Mouse (Mus musculus): Measurements from ENCODE around the gene Wdr17. TPM values are rescaled to one million over a fixed set of nuclear protein-coding genes. Genes with fewer than 3 reads are reported as not detected.

Gene Wdr17
- total and polyA plus RNA-seq, 3 experiments = 0.13 to 0.83 (median 0.64) TPM

GRCm38 (mm10) chr8:54922160-54922855 lies 35.3 kb upstream of the Wdr17 start:
- dilution Hi-C loops (cut with MboI; ENCODE audit: extremely low pct_ligation_motif_present, extremely low pct_unique_long_range_greater_than_20kb, low sequenced_read_pairs) = no loop called here
- no peaks in the 10 kb centered on the region for H3K27me3 ChIP-seq (replicated peaks)
- TF ChIP-seq TBP (conservative IDR thresholded peaks at IDR 0.05; ENCODE audit: low read depth, low read length) (no peak), POLR2AphosphoS2 (IDR thresholded peaks at IDR 0.05; ENCODE audit: low read depth, low read length) (no peak), MEF2A (IDR thresholded peaks at IDR 0.05; ENCODE audit: borderline replicate concordance, low read depth, low read length) (no peak), MXI1 (IDR thresholded peaks at IDR 0.05; ENCODE audit: low read depth, low read length) (no peak), JUND (conservative IDR thresholded peaks at IDR 0.05; ENCODE audit: low read depth, low read length) (no peak), RAD21 (IDR thresholded peaks at IDR 0.05; ENCODE audit: low read depth, low read length) (no peak), GABPA (IDR thresholded peaks at IDR 0.05; ENCODE audit: insufficient replicate concordance, low read depth, low read length) (no peak), MAFK (IDR thresholded peaks at IDR 0.05; ENCODE audit: insufficient replicate concordance, low read length) (no peak), KAT2A (IDR thresholded peaks at IDR 0.05; ENCODE audit: insufficient replicate concordance, low read length) (no peak), NRF1 (IDR thresholded peaks at IDR 0.05; ENCODE audit: low read depth, low read length) (no peak), CHD1 (IDR thresholded peaks at IDR 0.05; ENCODE audit: low read depth, low read length) (no peak), CTCF (conservative IDR thresholded peaks at IDR 0.05 in 1 of 2, IDR thresholded peaks at IDR 0.05 in 1 of 2; ENCODE audit: low read depth in 2 of 2, low read length in 2 of 2) (no peak), UBTF (IDR thresholded peaks at IDR 0.05; ENCODE audit: low read depth, low read length) (no peak), ZKSCAN1 (IDR thresholded peaks at IDR 0.05; ENCODE audit: borderline replicate concordance, low read depth, low read length) (no peak)
- H3K9ac ChIP-seq (ENCODE audit: insufficient read depth, low read depth) = no peak overlapping the region
- no peak for DNase-seq (ENCODE audit: extremely low read depth)
- peaks cover 0 to 3% of the 10 kb centered on the region in 2 experiments for H3K36me3 ChIP-seq (replicated peaks in 1 of 2; ENCODE audit: control insufficient read depth in 1 of 2, insufficient read depth in 1 of 2, low read length in 1 of 2)
- H3K4me1 ChIP-seq (ENCODE audit: control insufficient read depth in 1 of 2, insufficient read depth in 2 of 2) = no peaks in the 10 kb centered on the region
- H3K4me2 ChIP-seq (ENCODE audit: insufficient read depth, low read depth, poor library complexity, severe bottlenecking) = no peak overlapping the region
- no peaks in the 10 kb centered on the region for H3K79me2 ChIP-seq (replicated peaks; ENCODE audit: control insufficient read depth, extremely low read depth, insufficient read depth, poor library complexity, severe bottlenecking)
- in situ Hi-C loops (cut with MboI; ENCODE audit: low pct_ligation_motif_present, low pct_unique_long_range_greater_than_20kb, low sequenced_read_pairs) = no loop called here
- H3K9me3 ChIP-seq (replicated peaks; ENCODE audit: low read length) = peaks cover 3% of the 10 kb centered on the region
- H3K4me3 ChIP-seq (replicated peaks in 1 of 3; ENCODE audit: low read depth in 2 of 3, low read length in 2 of 3, poor library complexity in 1 of 3) = no peak overlapping the region
- no peak overlapping the region for H3K27ac ChIP-seq (ENCODE audit: insufficient read depth, low read depth)

DNA sequence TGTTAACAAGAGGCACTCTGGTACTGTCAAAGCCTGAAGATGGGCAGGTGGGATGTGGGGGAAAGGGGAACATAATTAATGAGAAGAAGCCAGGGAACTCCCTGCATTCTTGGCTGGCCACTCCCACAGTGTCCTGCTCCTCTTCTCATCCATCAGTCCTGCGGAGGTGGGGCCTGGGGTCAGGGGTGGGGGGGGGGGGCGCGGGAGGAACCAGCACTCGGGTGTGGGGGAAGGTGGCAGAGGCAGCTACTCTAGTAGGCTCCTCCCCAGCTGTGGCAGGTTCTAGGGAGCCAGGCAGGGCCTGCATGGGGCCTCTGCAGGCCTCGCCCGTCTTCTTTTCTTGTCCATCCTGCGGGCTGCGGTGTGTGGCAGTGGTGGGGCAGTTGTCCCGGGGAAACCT lies 30.7 kb upstream of the Wdr17 start:
- no peak overlapping the region for H3K4me2 ChIP-seq (ENCODE audit: insufficient read depth, low read depth, poor library complexity, severe bottlenecking)
- H3K4me3 ChIP-seq (replicated peaks in 1 of 3; ENCODE audit: low read depth in 2 of 3, low read length in 2 of 3, poor library complexity in 1 of 3) = no peak overlapping the region
- TF ChIP-seq POLR2AphosphoS2 (IDR thresholded peaks at IDR 0.05; ENCODE audit: low read depth, low read length) = no peak
- TF ChIP-seq JUND (conservative IDR thresholded peaks at IDR 0.05; ENCODE audit: low read depth, low read length) = no peak
- no peak for TF ChIP-seq E2F4 (IDR thresholded peaks at IDR 0.05; ENCODE audit: insufficient replicate concordance, low read depth, low read length)
- no peak for TF ChIP-seq USF2 (conservative IDR thresholded peaks at IDR 0.05; ENCODE audit: low read depth, low read length)
- no peak for TF ChIP-seq PAX5 (IDR thresholded peaks at IDR 0.05; ENCODE audit: low read length)
- no peak for TF ChIP-seq UBTF (IDR thresholded peaks at IDR 0.05; ENCODE audit: low read depth, low read length)
- H3K9me3 ChIP-seq (replicated peaks; ENCODE audit: low read length) = peaks cover 3% of the 10 kb centered on the region
- in situ Hi-C loops (cut with MboI; ENCODE audit: low pct_ligation_motif_present, low pct_unique_long_range_greater_than_20kb, low sequenced_read_pairs) = no loop called here
- no peaks in the 10 kb centered on the region for H3K27me3 ChIP-seq (replicated peaks)
- H3K27ac ChIP-seq (ENCODE audit: insufficient read depth, low read depth) = no peak overlapping the region
- DNase-seq (ENCODE audit: extremely low read depth) = no peak
- peaks cover 0 to 3% of the 10 kb centered on the region in 2 experiments for H3K36me3 ChIP-seq (replicated peaks in 1 of 2; ENCODE audit: control insufficient read depth in 1 of 2, insufficient read depth in 1 of 2, low read length in 1 of 2)
- no peaks in the 10 kb centered on the region for H3K79me2 ChIP-seq (replicated peaks; ENCODE audit: control insufficient read depth, extremely low read depth, insufficient read depth, poor library complexity, severe bottlenecking)
- dilution Hi-C loops (cut with MboI; ENCODE audit: extremely low pct_ligation_motif_present, extremely low pct_unique_long_range_greater_than_20kb, low sequenced_read_pairs) = no loop called here
- H3K9ac ChIP-seq (ENCODE audit: insufficient read depth, low read depth) = no peak overlapping the region
- no peaks in the 10 kb centered on the region for H3K4me1 ChIP-seq (ENCODE audit: control insufficient read depth in 1 of 2, insufficient read depth in 2 of 2)

Measured in CH12.LX (cell line).